Mouse (Mus musculus) ES-E14 (cell line): ENCODE measurements around the gene Dlgap4. TPM values are rescaled to one million over a fixed set of nuclear protein-coding genes. Genes with fewer than 3 reads are reported as not detected.

ENCODE experiments used
- DNase-seq: peaks from one replicate; pipeline ENCODE4 v3.0.0-alpha.2; 2013; ENCODE audit warnings: low read depth, low spot score
- H3K27ac ChIP-seq: 2 replicates; pipeline ENCODE4 v1.5.1; 2012; ENCODE audit warnings: low read depth, mild to moderate bottlenecking, low read length, moderate library complexity, mixed read lengths; ENCODE audit not compliant: poor library complexity, insufficient read depth, severe bottlenecking
- H3K36me3 ChIP-seq: 2 replicates; pipeline ENCODE4 v1.6.1; 2012; ENCODE audit warnings: mild to moderate bottlenecking, low read length, moderate library complexity, mixed read lengths; ENCODE audit not compliant: control insufficient read depth, poor library complexity, insufficient read depth, severe bottlenecking
- H3K4me1 ChIP-seq, 2 experiments: fragments of 150-350 bp in 1 of 2; sonication (generic) in 1 of 2; 2 replicates each; pipeline ENCODE4 v1.6.1; 2012; ENCODE audit warnings: low read length in 2 of 2, mild to moderate bottlenecking in 1 of 2, mixed read lengths in 1 of 2; ENCODE audit not compliant: control insufficient read depth in 2 of 2, insufficient read depth in 2 of 2, poor library complexity in 1 of 2
- H3K4me3 ChIP-seq, 2 experiments: fragments of 150-350 bp in 1 of 2; sonication (generic) in 1 of 2; 2 replicates each; pipeline ENCODE4 v1.5.1; 2012; ENCODE audit warnings: low read length in 2 of 2, low read depth in 1 of 2, mild to moderate bottlenecking in 1 of 2, mixed read lengths in 1 of 2; ENCODE audit not compliant: insufficient read depth in 1 of 2, poor library complexity in 1 of 2, severe bottlenecking in 1 of 2
- H3K9ac ChIP-seq: 2 replicates; pipeline ENCODE4 v1.6.1; 2012; ENCODE audit warnings: low read depth, mild to moderate bottlenecking, low read length, mixed read lengths; ENCODE audit not compliant: poor library complexity, insufficient read depth, severe bottlenecking
- H3K9me3 ChIP-seq: fragments of 150-350 bp; sonication (generic); 2 replicates; pipeline ENCODE4 v1.6.1; 2012; ENCODE audit warnings: low read depth, mild to moderate bottlenecking, low read length; ENCODE audit not compliant: control insufficient read depth, insufficient read depth
- CHD2 ChIP-seq: IDR thresholded peaks from 2 replicates; pipeline ENCODE4 v1.6.1; 2014; ENCODE audit warnings: mild to moderate bottlenecking, low read depth, low read length, inconsistent platforms
- HCFC1 ChIP-seq: IDR thresholded peaks from 2 replicates; pipeline ENCODE4 v1.6.1; 2012; ENCODE audit warnings: low read length, inconsistent platforms, borderline replicate concordance; ENCODE audit not compliant: insufficient read depth
- MAFK ChIP-seq: IDR thresholded peaks from 2 replicates; pipeline ENCODE4 v1.6.1; 2014; ENCODE audit warnings: mild to moderate bottlenecking, low read depth, low read length, inconsistent platforms; ENCODE audit not compliant: insufficient read depth
- ZC3H11A ChIP-seq: IDR thresholded peaks from 2 replicates; pipeline ENCODE4 v1.6.1; 2012; ENCODE audit warnings: low read depth, mild to moderate bottlenecking, inconsistent platforms, low read length, borderline replicate concordance
- ZNF384 ChIP-seq: IDR thresholded peaks from 2 replicates; pipeline ENCODE4 v1.6.1; 2012; ENCODE audit warnings: low read depth, low read length, inconsistent platforms
- in situ Hi-C, 2 experiments: fragments of 600-800 bp; cut with MboI; formaldehyde crosslinking; loops; one replicate each; pipeline ENCODE4 v1.15.1; 2025; ENCODE audit warnings: low sequenced_read_pairs in 2 of 2, inconsistent platforms in 1 of 2; ENCODE audit not compliant: unreplicated experiment in 2 of 2
- total RNA-seq: library from RNA; depleted of rRNA; stranded (reverse); fragments of 300-350 nt; gene quantifications from 2 replicates; pipeline ENCODE4 v1.2.3, GENCODE M21; 2012; rRNA removed

Dlgap4 gene
- 18.7 and 28.8 TPM in 2 replicates for total RNA-seq

- no peak for TF ChIP-seq MAFK
- no peak for TF ChIP-seq ZC3H11A
- no peak for TF ChIP-seq ZNF384
- no peak for TF ChIP-seq CHD2
- no peak for TF ChIP-seq HCFC1
- DNase-seq: no peak
- Histone ChIP-seq H3K4me1 (peaks cover 0 to 8% of the 10 kb centered on the region in 2 experiments; a peak in 1 of 4 replicates), H3K36me3 (no peaks in the 10 kb centered on the region), H3K4me3 (peak within 1 kb of the TSS; percentile 96 to 97), H3K27ac (no peak within 1 kb of the TSS), H3K9me3 (no peaks in the 10 kb centered on the region), H3K9ac (peak within 1 kb of the TSS; percentile 88)
- in situ Hi-C loops: no loop called here
Observed at GRCm38 (mm10) chr2:156613541-156614257, at the start of gene Dlgap4. Dlgap4 (plus strand) TSS chr2:156613705.

- H3K36me3 ChIP-seq: peaks cover 18% of the 10 kb centered on the region; the same call in 1 of the 2 replicates
- in situ Hi-C loops: no loop called here
Observed at GRCm38 (mm10) chr2:156566512-156566911, 47.0 kb upstream of the Dlgap4 start.

GRCm38 (mm10) chr2:156568647-156569046 lies 44.9 kb upstream of the Dlgap4 start:
- H3K36me3 ChIP-seq: peaks cover 17% of the 10 kb centered on the region; the same call in 1 of the 2 replicates

More at GRCm38 (mm10) chr2:156566512-156566911, 47.0 kb upstream of the Dlgap4 start:
- H3K9ac ChIP-seq: no peak overlapping the region
- no peak overlapping the region for H3K27ac ChIP-seq
- DNase-seq: no peak
- no peaks in the 10 kb centered on the region for H3K9me3 ChIP-seq
- no peaks in the 10 kb centered on the region for H3K4me1 ChIP-seq
- TF ChIP-seq HCFC1: no peak
- H3K4me3 ChIP-seq: no peak overlapping the region

GRCm38 (mm10) chr2:156569261-156569660 lies 44.2 kb upstream of the Dlgap4 start:
- peaks cover 13% of the 10 kb centered on the region; the same call in 1 of the 2 replicates for H3K36me3 ChIP-seq
- no peak for TF ChIP-seq CHD2
- TF ChIP-seq MAFK: no peak
- TF ChIP-seq ZC3H11A: no peak
- TF ChIP-seq HCFC1: no peak
- TF ChIP-seq ZNF384: no peak

More at GRCm38 (mm10) chr2:156568647-156569046, 44.9 kb upstream of the Dlgap4 start:
- Histone ChIP-seq H3K4me3 (no peak overlapping the region), H3K4me1 (no peaks in the 10 kb centered on the region), H3K9me3 (no peaks in the 10 kb centered on the region), H3K9ac (no peak overlapping the region), H3K27ac (no peak overlapping the region)
- in situ Hi-C loops: no loop called here
- DNase-seq: no peak
- TF ChIP-seq MAFK: no peak
- TF ChIP-seq ZNF384: no peak

GRCm38 (mm10) chr2:156571521-156571920 lies 42.0 kb upstream of the Dlgap4 start:
- TF ChIP-seq ZNF384 (no peak), CHD2 (no peak), ZC3H11A (no peak), MAFK (no peak), HCFC1 (no peak)
- H3K9me3 ChIP-seq: no peaks in the 10 kb centered on the region
- no peak for DNase-seq
- H3K27ac ChIP-seq: no peak overlapping the region
- in situ Hi-C loops: no loop called here
- H3K4me1 ChIP-seq: no peaks in the 10 kb centered on the region
- peaks cover 8% of the 10 kb centered on the region; the same call in 1 of the 2 replicates for H3K36me3 ChIP-seq
- no peak overlapping the region for H3K9ac ChIP-seq
- no peak overlapping the region for H3K4me3 ChIP-seq

More at GRCm38 (mm10) chr2:156569261-156569660, 44.2 kb upstream of the Dlgap4 start:
- Histone ChIP-seq H3K27ac (no peak overlapping the region), H3K4me1 (no peaks in the 10 kb centered on the region), H3K9ac (no peak overlapping the region), H3K4me3 (no peak overlapping the region), H3K9me3 (no peaks in the 10 kb centered on the region)
- in situ Hi-C loops: no loop called here
- no peak for DNase-seq
